In genomic region chrX:99358784-99359183, GRCm38 (mm10) we compare ENCODE assay signal across 8 mouse cellular contexts.
DNase-seq lines count a peak whose midpoint lies in the region; ATAC-seq and TF ChIP-seq lines count a peak whose summit lies in the region.

No protein-coding gene starts in this region.

- no peaks in the 10 kb centered on the region for H3K79me2 ChIP-seq in CH12.LX (replicated peaks; ENCODE audit: control insufficient read depth, extremely low read depth, insufficient read depth, poor library complexity, severe bottlenecking)

- no peak for TF ChIP-seq CTCF in CH12.LX (conservative IDR thresholded peaks at IDR 0.05 in 1 of 2, IDR thresholded peaks at IDR 0.05 in 1 of 2; ENCODE audit: low read depth in 2 of 2, low read length in 2 of 2)

- in situ Hi-C loops in CH12.LX (cut with MboI; ENCODE audit: low pct_ligation_motif_present, low pct_unique_long_range_greater_than_20kb, low sequenced_read_pairs) = no loop called here

- no peak for TF ChIP-seq POLR2A in CH12.LX (IDR thresholded peaks at IDR 0.05; ENCODE audit: low read depth, low read length)

- DNase-seq in forebrain, embryonic 11.5 days (ENCODE audit: low spot score) = no peak
- DNase-seq in CH12.LX (ENCODE audit: extremely low read depth) = no peak
- DNase-seq in kidney, postnatal 14 days = peak; percentile 47
- DNase-seq in c-Kit-positive CD71-positive TER-119-positive erythroid progenitor cells, embryonic 14.5 days (ENCODE audit: low spot score) = no peak
- no peak for DNase-seq in yolk sac, embryonic 10.5 days (ENCODE audit: low spot score)
- DNase-seq in layer of hippocampus, postnatal 14 days (ENCODE audit: low spot score in 2 of 2) = no peak

- 0 out of 2 replicates have a peak, but pooled peaks have one; percentile 7 for ATAC-seq in forebrain, embryonic 11.5 days (replicated peaks; ENCODE audit: low FRiP score)
- no peak for ATAC-seq in forebrain, embryonic 15.5 days (replicated peaks)
- no peak for ATAC-seq in heart, embryonic 15.5 days (replicated peaks; ENCODE audit: insufficient number of reproducible peaks, insufficient read depth, low FRiP score, low read depth)

- no peaks in the 10 kb centered on the region for H3K36me3 ChIP-seq in forebrain, embryonic 11.5 days (ENCODE audit: control insufficient read depth, insufficient read depth, low read length)
- no peaks in the 10 kb centered on the region for H3K36me3 ChIP-seq in forebrain, embryonic 15.5 days
- no peaks in the 10 kb centered on the region for H3K36me3 ChIP-seq in CH12.LX (replicated peaks in 1 of 2; ENCODE audit: control insufficient read depth in 1 of 2, insufficient read depth in 1 of 2, low read length in 1 of 2)
- H3K36me3 ChIP-seq in heart, embryonic 15.5 days = no peaks in the 10 kb centered on the region

- no peak overlapping the region for H3K4me3 ChIP-seq in forebrain, embryonic 11.5 days (ENCODE audit: low read depth, low read length)
- no peak overlapping the region for H3K4me3 ChIP-seq in forebrain, embryonic 15.5 days
- no peak overlapping the region for H3K4me3 ChIP-seq in CH12.LX (replicated peaks in 1 of 3; ENCODE audit: low read depth in 2 of 3, low read length in 2 of 3, poor library complexity in 1 of 3)
- H3K4me3 ChIP-seq in heart, embryonic 15.5 days = no peak overlapping the region

- no peak; the same call in 1 of the 2 replicates for TF ChIP-seq RAD21 in CH12.LX (IDR thresholded peaks at IDR 0.05; ENCODE audit: low read depth, low read length)

- no peak overlapping the region for H3K4me2 ChIP-seq in forebrain, embryonic 11.5 days (ENCODE audit: low read depth, low read length, severe bottlenecking)
- no peak overlapping the region for H3K4me2 ChIP-seq in forebrain, embryonic 15.5 days (replicated peaks)
- no peak overlapping the region for H3K4me2 ChIP-seq in CH12.LX (ENCODE audit: insufficient read depth, low read depth, poor library complexity, severe bottlenecking)
- no peak overlapping the region for H3K4me2 ChIP-seq in heart, embryonic 15.5 days

- no peak overlapping the region for H3K9ac ChIP-seq in forebrain, embryonic 11.5 days (ENCODE audit: low read length)
- no peak overlapping the region for H3K9ac ChIP-seq in forebrain, embryonic 15.5 days (replicated peaks)
- H3K9ac ChIP-seq in CH12.LX (ENCODE audit: insufficient read depth, low read depth) = no peak overlapping the region
- no peak overlapping the region for H3K9ac ChIP-seq in heart, embryonic 15.5 days

- no peak overlapping the region for H3K27ac ChIP-seq in forebrain, embryonic 11.5 days (ENCODE audit: low read depth, low read length)
- no peak overlapping the region for H3K27ac ChIP-seq in forebrain, embryonic 15.5 days (replicated peaks)
- H3K27ac ChIP-seq in CH12.LX (ENCODE audit: insufficient read depth, low read depth) = no peak overlapping the region
- peak overlapping the region; percentile 49; the same call in 1 of the 2 replicates for H3K27ac ChIP-seq in heart, embryonic 15.5 days

- H3K9me3 ChIP-seq in forebrain, embryonic 11.5 days (ENCODE audit: control insufficient read depth, low read length) = no peaks in the 10 kb centered on the region
- no peaks in the 10 kb centered on the region for H3K9me3 ChIP-seq in forebrain, embryonic 15.5 days
- no peaks in the 10 kb centered on the region for H3K9me3 ChIP-seq in CH12.LX (replicated peaks; ENCODE audit: low read length)
- no peaks in the 10 kb centered on the region for H3K9me3 ChIP-seq in heart, embryonic 15.5 days (replicated peaks)

- peaks cover 28% of the 10 kb centered on the region for H3K27me3 ChIP-seq in forebrain, embryonic 11.5 days (ENCODE audit: control insufficient read depth, insufficient read depth, low read length)
- H3K27me3 ChIP-seq in forebrain, embryonic 15.5 days = no peaks in the 10 kb centered on the region
- no peaks in the 10 kb centered on the region for H3K27me3 ChIP-seq in CH12.LX (replicated peaks)
- peaks cover 22% of the 10 kb centered on the region for H3K27me3 ChIP-seq in heart, embryonic 15.5 days

- no peak for TF ChIP-seq EP300 in CH12.LX (IDR thresholded peaks at IDR 0.05; ENCODE audit: low read length)

- dilution Hi-C loops in CH12.LX (cut with MboI; ENCODE audit: extremely low pct_ligation_motif_present, extremely low pct_unique_long_range_greater_than_20kb, low sequenced_read_pairs) = no loop called here

- WGBS in forebrain, embryonic 11.5 days = 47% methylated on average over 1 of the region's 1 CpGs
- 56% methylated on average over 1 of the region's 1 CpGs for WGBS in forebrain, embryonic 15.5 days
- WGBS in heart, embryonic 15.5 days = 50% methylated on average over 1 of the region's 1 CpGs

- peaks cover 4% of the 10 kb centered on the region; the same call in 1 of the 2 replicates for H3K4me1 ChIP-seq in forebrain, embryonic 11.5 days (replicated peaks; ENCODE audit: control insufficient read depth, insufficient read depth, low read length)
- H3K4me1 ChIP-seq in forebrain, embryonic 15.5 days = peaks cover 16% of the 10 kb centered on the region
- peaks cover 0 to 4% of the 10 kb centered on the region in 2 experiments; a peak in 1 of 4 replicates for H3K4me1 ChIP-seq in CH12.LX (ENCODE audit: control insufficient read depth in 1 of 2, insufficient read depth in 2 of 2)
- H3K4me1 ChIP-seq in heart, embryonic 15.5 days (replicated peaks) = peaks cover 19% of the 10 kb centered on the region

TF ChIP-seq in CH12.LX, 34 proteins besides CTCF, POLR2A, EP300 and RAD21:
- TF ChIP-seq SMC3 (IDR thresholded peaks at IDR 0.05; ENCODE audit: low read depth, low read length) (peak; percentile 3; the same call in 1 of the 2 replicates), TBP (conservative IDR thresholded peaks at IDR 0.05; ENCODE audit: low read depth, low read length) (no peak)
TF ChIP-seq in CH12.LX: peak in this region for 1.
